Mouse (Mus musculus): Measurements from ENCODE around the gene F8a. TPM values are rescaled to one million over a fixed set of nuclear protein-coding genes. Genes with fewer than 3 reads are reported as not detected.
"Not testable (repeated sequence)": the region's sequence is repeated elsewhere in the genome, so short reads cannot be mapped to it uniquely, and the experiment has no call there.

F8a gene
- 33.0 and 34.3 TPM in 2 replicates for polyA plus RNA-seq (2015; fragmentation: Nextera tagmentation; extraction: Ambion mirVana)

GRCm38 (mm10) chrX:73227914-73228605, at the start of gene F8a:
Gene F8a, plus strand, starts transcription at chrX:73228291.
- H3K4me1 ChIP-seq (ENCODE audit: control insufficient read depth, insufficient read depth, low read depth, low read length) = no peaks in the 10 kb centered on the region
- peak within 1 kb of the TSS; percentile 81 for H3K9ac ChIP-seq (ENCODE audit: low read depth, low read length)
- H3K4me2 ChIP-seq (ENCODE audit: low read length) = peak within 1 kb of the TSS; percentile 58
- no peaks in the 10 kb centered on the region for H3K36me3 ChIP-seq (ENCODE audit: control insufficient read depth, insufficient read depth, low read length)
- peak within 1 kb of the TSS; percentile 94 for H3K27ac ChIP-seq (ENCODE audit: low read depth, low read length)
- no peaks in the 10 kb centered on the region for H3K27me3 ChIP-seq (replicated peaks; ENCODE audit: control insufficient read depth, insufficient read depth, low read length)
- ATAC-seq = peak; percentile 98
- H3K4me3 ChIP-seq (ENCODE audit: low read length) = peak within 1 kb of the TSS; percentile 63
- H3K9me3 ChIP-seq (ENCODE audit: control insufficient read depth, low read length) = no peaks in the 10 kb centered on the region
- WGBS = 11% methylated on average over 32 of the region's 39 CpGs

DNA sequence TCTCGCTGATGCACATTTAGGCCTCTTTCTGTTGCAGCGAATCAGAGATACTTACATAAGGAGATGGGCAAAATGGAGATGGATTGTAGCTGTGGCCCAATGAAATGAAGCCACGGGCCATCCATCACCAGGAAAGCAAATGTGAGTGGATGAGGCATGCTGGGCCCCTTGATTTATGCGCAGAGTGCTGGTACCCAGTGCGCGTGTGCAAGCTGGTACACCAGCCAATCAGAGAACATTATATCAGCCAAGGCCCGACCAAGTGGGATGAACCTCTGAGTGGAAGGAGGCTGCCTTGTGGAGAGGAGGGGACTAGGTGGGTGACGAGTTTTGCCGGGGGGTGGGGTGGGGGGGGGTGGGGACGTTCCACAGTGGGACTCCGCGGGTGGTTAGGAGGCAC, 36.2 kb upstream of the F8a start, which contains the start of gene Xlr3b:
Gene Xlr3b, plus strand, starts transcription at position 274 of the 400 bp plus-strand sequence.
- not testable (repeated sequence) for H3K4me2 ChIP-seq (ENCODE audit: low read length); H3K4me1 ChIP-seq (ENCODE audit: control insufficient read depth, insufficient read depth, low read depth, low read length); H3K9ac ChIP-seq (ENCODE audit: low read depth, low read length); H3K27me3 ChIP-seq (replicated peaks; ENCODE audit: control insufficient read depth, insufficient read depth, low read length); H3K4me3 ChIP-seq (ENCODE audit: low read length); H3K36me3 ChIP-seq (ENCODE audit: control insufficient read depth, insufficient read depth, low read length); H3K27ac ChIP-seq (ENCODE audit: low read depth, low read length); H3K9me3 ChIP-seq (ENCODE audit: control insufficient read depth, low read length)
- 89% methylated on average over 12 of the region's 12 CpGs for WGBS
- peak; percentile 64 for ATAC-seq

GRCm38 (mm10) chrX:73213819-73214564, 14.1 kb upstream of the F8a start, which contains the start of gene Xlr4b:
Gene Xlr4b, plus strand, starts transcription at chrX:73214333.
- H3K9ac ChIP-seq (ENCODE audit: low read depth, low read length); ATAC-seq; H3K27ac ChIP-seq (ENCODE audit: low read depth, low read length); H3K4me3 ChIP-seq (ENCODE audit: low read length); H3K9me3 ChIP-seq (ENCODE audit: control insufficient read depth, low read length); H3K27me3 ChIP-seq (replicated peaks; ENCODE audit: control insufficient read depth, insufficient read depth, low read length); H3K36me3 ChIP-seq (ENCODE audit: control insufficient read depth, insufficient read depth, low read length); H3K4me2 ChIP-seq (ENCODE audit: low read length); H3K4me1 ChIP-seq (ENCODE audit: control insufficient read depth, insufficient read depth, low read depth, low read length): not testable (repeated sequence)
- 83% methylated on average over 11 of the region's 19 CpGs for WGBS

GRCm38 (mm10) chrX:73225365-73225764, 2.7 kb upstream of the F8a start:
- no peaks in the 10 kb centered on the region for H3K27me3 ChIP-seq (replicated peaks; ENCODE audit: control insufficient read depth, insufficient read depth, low read length)

GRCm38 (mm10) chrX:73228606-73229214, 619 bp downstream of the F8a start:
- peak overlapping the region; percentile 58 for H3K4me2 ChIP-seq (ENCODE audit: low read length)
- peak overlapping the region; percentile 63 for H3K4me3 ChIP-seq (ENCODE audit: low read length)
- peak overlapping the region; percentile 94 for H3K27ac ChIP-seq (ENCODE audit: low read depth, low read length)
- no peaks in the 10 kb centered on the region for H3K27me3 ChIP-seq (replicated peaks; ENCODE audit: control insufficient read depth, insufficient read depth, low read length)
- H3K9me3 ChIP-seq (ENCODE audit: control insufficient read depth, low read length) = no peaks in the 10 kb centered on the region
- WGBS = 21% methylated on average over 35 of the region's 51 CpGs
- H3K4me1 ChIP-seq (ENCODE audit: control insufficient read depth, insufficient read depth, low read depth, low read length) = no peaks in the 10 kb centered on the region
- peak overlapping the region; percentile 81 for H3K9ac ChIP-seq (ENCODE audit: low read depth, low read length)
- peak; percentile 76 for ATAC-seq
- no peaks in the 10 kb centered on the region for H3K36me3 ChIP-seq (ENCODE audit: control insufficient read depth, insufficient read depth, low read length)

More at GRCm38 (mm10) chrX:73225365-73225764, 2.7 kb upstream of the F8a start:
- no peaks in the 10 kb centered on the region for H3K9me3 ChIP-seq (ENCODE audit: control insufficient read depth, low read length)
- ATAC-seq = no peak
- H3K4me3 ChIP-seq (ENCODE audit: low read length) = no peak overlapping the region
- WGBS = 44% methylated on average over 1 of the region's 1 CpGs
- no peaks in the 10 kb centered on the region for H3K4me1 ChIP-seq (ENCODE audit: control insufficient read depth, insufficient read depth, low read depth, low read length)
- H3K9ac ChIP-seq (ENCODE audit: low read depth, low read length) = no peak overlapping the region
- no peak overlapping the region for H3K27ac ChIP-seq (ENCODE audit: low read depth, low read length)
- H3K36me3 ChIP-seq (ENCODE audit: control insufficient read depth, insufficient read depth, low read length) = no peaks in the 10 kb centered on the region
- no peak overlapping the region for H3K4me2 ChIP-seq (ENCODE audit: low read length)

GRCm38 (mm10) chrX:73229288-73229687, 1.2 kb downstream of the F8a start:
- no peaks in the 10 kb centered on the region for H3K4me1 ChIP-seq (ENCODE audit: control insufficient read depth, insufficient read depth, low read depth, low read length)
- H3K27me3 ChIP-seq (replicated peaks; ENCODE audit: control insufficient read depth, insufficient read depth, low read length) = no peaks in the 10 kb centered on the region
- H3K9ac ChIP-seq (ENCODE audit: low read depth, low read length) = peak overlapping the region; percentile 81
- H3K4me2 ChIP-seq (ENCODE audit: low read length) = peak overlapping the region; percentile 58
- H3K9me3 ChIP-seq (ENCODE audit: control insufficient read depth, low read length) = no peaks in the 10 kb centered on the region
- no peak for ATAC-seq
- 19% methylated on average over 3 of the region's 3 CpGs for WGBS
- peak overlapping the region; percentile 63 for H3K4me3 ChIP-seq (ENCODE audit: low read length)
- no peaks in the 10 kb centered on the region for H3K36me3 ChIP-seq (ENCODE audit: control insufficient read depth, insufficient read depth, low read length)
- H3K27ac ChIP-seq (ENCODE audit: low read depth, low read length) = peak overlapping the region; percentile 94

DNA sequence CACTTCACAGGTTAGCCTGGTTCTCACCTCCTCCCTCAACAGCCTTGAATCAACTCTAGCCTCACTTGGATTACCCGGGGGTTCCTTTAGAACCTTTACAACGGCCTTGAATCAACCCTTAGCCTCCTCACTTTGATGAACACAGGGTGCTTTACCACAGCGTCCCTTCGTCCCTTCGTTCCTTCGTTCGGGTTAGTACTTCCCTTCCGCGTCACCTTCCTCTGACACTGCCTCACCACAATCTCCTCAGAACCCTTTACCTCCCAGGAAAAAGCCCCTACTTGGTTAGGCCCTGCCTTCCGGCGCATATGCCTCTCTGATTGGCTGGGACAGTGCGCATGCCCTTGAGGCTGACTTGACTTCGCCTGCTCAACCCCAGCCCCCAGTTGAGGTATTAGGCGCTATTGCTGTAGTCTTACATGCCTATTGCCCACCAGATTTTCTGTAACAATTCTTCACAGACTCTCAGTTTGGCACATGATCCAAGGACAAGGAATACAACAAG, 14.8 kb downstream of the F8a start, which contains the start of gene Xlr4c:
Gene Xlr4c, minus strand, starts transcription at position 310 of the 505 bp plus-strand sequence.
- not testable (repeated sequence) for H3K4me1 ChIP-seq (ENCODE audit: control insufficient read depth, insufficient read depth, low read depth, low read length); H3K4me3 ChIP-seq (ENCODE audit: low read length)
- WGBS = 88% methylated on average over 13 of the region's 14 CpGs

DNA sequence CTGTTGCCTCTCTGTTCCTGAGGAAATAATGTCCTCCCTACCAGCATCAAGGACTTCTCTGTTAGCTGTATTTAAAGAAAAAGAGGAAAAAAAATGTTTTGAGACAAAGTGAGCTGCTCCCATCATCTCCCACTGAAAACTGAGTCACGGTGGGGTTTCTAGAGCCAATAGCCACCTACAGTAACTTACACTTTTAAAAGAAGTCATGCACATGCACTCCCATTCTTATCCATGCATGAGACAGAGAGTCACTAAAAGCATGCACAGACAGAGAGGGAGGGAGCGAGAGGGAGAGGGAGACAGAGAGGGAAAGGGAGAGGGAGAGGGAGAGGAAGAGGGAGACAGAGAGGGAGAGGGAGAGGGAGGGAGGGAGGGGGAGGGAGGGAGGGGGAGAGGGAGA, 34.3 kb downstream of the F8a start:
- not testable (repeated sequence) for H3K36me3 ChIP-seq (ENCODE audit: control insufficient read depth, insufficient read depth, low read length); H3K27ac ChIP-seq (ENCODE audit: low read depth, low read length); H3K27me3 ChIP-seq (replicated peaks; ENCODE audit: control insufficient read depth, insufficient read depth, low read length); H3K4me1 ChIP-seq (ENCODE audit: control insufficient read depth, insufficient read depth, low read depth, low read length); H3K4me3 ChIP-seq (ENCODE audit: low read length); H3K4me2 ChIP-seq (ENCODE audit: low read length); ATAC-seq; H3K9me3 ChIP-seq (ENCODE audit: control insufficient read depth, low read length); H3K9ac ChIP-seq (ENCODE audit: low read depth, low read length)
- 87% methylated on average over 2 of the region's 2 CpGs for WGBS

More for the DNA sequence above, 14.8 kb downstream of the F8a start, which contains the start of gene Xlr4c:
- not testable (repeated sequence) for H3K27ac ChIP-seq (ENCODE audit: low read depth, low read length); H3K36me3 ChIP-seq (ENCODE audit: control insufficient read depth, insufficient read depth, low read length); H3K9me3 ChIP-seq (ENCODE audit: control insufficient read depth, low read length); H3K9ac ChIP-seq (ENCODE audit: low read depth, low read length); ATAC-seq; H3K4me2 ChIP-seq (ENCODE audit: low read length); H3K27me3 ChIP-seq (replicated peaks; ENCODE audit: control insufficient read depth, insufficient read depth, low read length)

DNA sequence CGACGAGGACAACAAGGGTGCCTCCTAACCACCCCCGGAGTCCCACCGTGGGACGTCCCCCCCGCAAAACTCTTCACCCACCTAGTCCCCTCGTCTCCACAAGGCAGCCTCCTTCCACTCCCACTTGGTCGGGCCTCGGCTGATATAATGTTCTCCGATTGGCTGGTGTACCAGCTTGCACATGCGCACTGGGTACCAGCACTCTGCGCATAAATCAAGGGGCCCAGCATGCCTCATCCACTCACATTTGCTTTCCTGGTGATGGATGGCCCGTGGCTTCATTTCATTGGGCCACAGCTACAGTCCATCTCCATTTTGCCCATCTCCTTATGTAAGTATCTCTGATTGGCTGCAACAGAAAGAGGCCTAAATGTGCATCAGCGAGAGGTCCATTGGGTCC, 37.2 kb downstream of the F8a start, which contains the start of gene Xlr3c:
Gene Xlr3c, minus strand, starts transcription at position 121 of the 400 bp plus-strand sequence.
- WGBS = 91% methylated on average over 14 of the region's 14 CpGs
- H3K4me2 ChIP-seq (ENCODE audit: low read length); H3K4me1 ChIP-seq (ENCODE audit: control insufficient read depth, insufficient read depth, low read depth, low read length); ATAC-seq; H3K36me3 ChIP-seq (ENCODE audit: control insufficient read depth, insufficient read depth, low read length); H3K27me3 ChIP-seq (replicated peaks; ENCODE audit: control insufficient read depth, insufficient read depth, low read length); H3K9me3 ChIP-seq (ENCODE audit: control insufficient read depth, low read length); H3K9ac ChIP-seq (ENCODE audit: low read depth, low read length); H3K27ac ChIP-seq (ENCODE audit: low read depth, low read length); H3K4me3 ChIP-seq (ENCODE audit: low read length): not testable (repeated sequence)
